Mouse (Mus musculus) T-helper 1 cell (primary cell): Measurements from ENCODE around the gene Zbtb32.

Experiments
- in situ Hi-C: fragments of 300-600 bp; cut with MboI, MseI; formaldehyde crosslinking; loops from one replicate; pipeline ENCODE4 v1.15.1; 2025; ENCODE audit warnings: high pct_unique_total_duplicates

Zbtb32 gene

DNA sequence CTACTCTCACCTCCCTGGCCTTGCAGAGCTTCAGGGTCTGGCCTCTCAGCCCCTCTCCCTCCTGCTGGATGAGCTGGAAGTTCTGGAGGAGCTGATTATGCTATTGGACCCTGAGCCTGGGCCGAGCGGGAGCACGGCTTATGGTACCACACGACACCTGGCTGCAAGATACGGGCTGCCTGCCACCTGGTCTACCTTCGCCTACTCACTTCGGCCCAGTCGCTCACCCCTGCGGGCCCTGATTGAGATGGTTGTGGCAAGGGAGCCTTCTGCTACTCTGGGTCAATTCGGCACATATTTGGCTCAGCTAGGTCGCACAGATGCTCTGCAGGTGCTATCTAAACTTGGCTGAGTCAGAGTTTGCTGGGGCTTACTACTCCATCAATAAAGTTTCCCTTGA lies 31.2 kb downstream of the Zbtb32 start:
- in situ Hi-C loops: no loop called here

DNA sequence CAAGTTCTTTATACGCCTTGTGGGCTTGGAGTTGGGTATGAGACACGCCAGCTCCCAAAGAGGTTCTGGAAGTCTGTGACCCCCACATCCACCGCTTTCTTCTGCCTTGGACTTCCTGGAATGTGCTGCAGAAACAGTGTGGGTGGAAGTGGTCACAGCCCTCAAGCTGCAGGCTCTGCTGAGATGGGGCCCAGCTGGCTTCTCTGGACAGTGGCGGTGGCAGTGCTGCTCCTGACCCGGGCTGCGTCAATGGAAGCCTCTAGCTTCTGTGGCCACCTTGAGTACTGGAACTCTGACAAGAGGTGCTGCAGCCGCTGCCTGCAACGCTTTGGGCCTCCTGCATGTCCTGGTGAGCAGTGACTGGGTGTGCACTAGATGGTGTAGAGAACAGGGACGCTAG lies 32.7 kb downstream of the Zbtb32 start:
- in situ Hi-C loops: no loop called here

DNA sequence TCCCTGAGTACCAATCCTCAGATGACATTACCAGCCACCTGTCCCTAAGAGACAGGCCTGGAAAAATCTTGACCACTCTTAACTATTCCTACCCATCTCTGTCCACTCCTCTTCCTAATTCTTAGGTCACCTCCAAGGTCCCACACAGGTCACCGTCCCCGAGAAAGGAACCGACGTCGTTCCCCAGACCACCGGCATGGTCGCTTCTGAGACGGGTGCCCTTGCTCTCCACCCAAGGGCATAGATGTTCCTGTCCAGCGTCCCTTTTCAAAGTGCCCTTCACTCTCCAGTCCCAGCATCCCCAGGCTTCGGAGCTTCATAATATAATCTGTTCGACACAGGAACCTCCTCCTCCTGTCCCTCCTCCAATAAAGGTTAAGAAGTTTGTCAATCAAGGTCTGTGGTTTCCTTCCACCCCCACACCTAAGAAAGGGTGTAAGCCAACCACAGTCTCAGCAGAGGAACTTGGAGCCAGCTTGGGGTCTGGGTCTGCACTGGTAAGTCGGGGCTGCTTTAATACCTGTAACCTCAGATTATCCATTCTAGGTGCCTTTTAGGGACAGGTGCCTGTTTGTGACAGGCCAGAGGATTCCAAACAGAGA lies 33.6 kb downstream of the Zbtb32 start, which contains the start of gene Igflr1:
Igflr1 (plus strand) TSS at position 458 of the 602 bp plus-strand sequence.
- in situ Hi-C loops: no loop called here

DNA sequence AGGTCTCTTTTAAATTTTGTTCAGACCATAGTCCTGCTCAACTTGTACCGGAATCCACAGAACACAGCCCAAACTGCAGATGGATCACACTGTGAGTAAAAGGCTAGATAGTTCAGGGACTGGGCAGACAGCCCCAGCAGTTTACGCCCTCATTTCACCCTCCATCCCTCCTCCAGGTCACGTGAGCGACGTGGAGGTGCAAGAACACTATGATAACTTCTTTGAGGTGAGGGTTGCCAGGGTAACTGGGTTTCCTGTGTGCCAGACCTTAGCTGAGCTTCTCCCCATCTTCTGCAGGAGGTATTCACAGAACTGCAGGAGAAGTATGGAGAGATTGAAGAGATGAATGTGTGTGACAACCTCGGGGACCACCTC lies 34.8 kb downstream of the Zbtb32 start:
- in situ Hi-C loops: no loop called here

DNA sequence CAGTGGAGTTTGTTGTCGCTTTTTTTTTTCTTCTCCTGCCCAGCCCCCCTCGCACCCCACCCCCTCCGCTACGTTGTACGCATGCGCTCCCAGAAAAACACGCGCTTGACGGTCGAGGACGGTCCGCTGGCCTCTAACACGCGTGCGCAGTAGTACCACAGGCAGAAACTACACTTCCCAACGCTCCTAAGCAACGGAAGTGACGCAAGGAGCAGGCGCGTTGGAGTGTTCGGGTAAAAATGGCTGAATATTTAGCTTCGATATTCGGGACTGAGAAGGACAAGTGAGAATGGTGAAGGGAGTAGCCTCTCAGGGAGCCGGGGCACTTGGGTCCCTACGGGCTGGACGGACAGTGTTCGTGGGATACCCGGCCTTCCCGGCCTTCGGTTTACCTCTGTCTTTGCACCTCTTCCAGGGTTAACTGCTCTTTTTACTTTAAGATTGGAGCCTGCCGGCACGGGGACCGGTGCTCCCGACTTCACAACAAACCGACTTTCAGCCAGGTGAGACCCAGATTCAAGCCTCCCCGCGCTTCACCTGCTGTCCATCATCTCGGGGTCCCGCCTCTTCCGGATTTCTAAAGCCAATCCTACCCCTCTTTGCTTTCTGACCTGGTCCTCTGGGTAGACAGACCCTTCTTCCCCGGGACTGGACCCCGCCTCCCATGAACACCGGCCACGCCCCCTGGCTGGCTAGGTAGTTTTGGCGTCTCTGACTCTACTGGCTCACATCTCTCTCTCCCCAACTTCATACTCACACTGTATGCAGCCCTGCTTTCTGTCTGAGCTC lies 35.4 kb downstream of the Zbtb32 start, which contains the start of the genes U2af1l4, Gm49396 and Psenen:
U2af1l4 (plus strand) TSS at position 185 of the 789 bp plus-strand sequence.
Gm49396 (plus strand) TSS at position 228 of the 789 bp plus-strand sequence.
Psenen (minus strand) TSS at position 511 of the 789 bp plus-strand sequence.
- in situ Hi-C loops: no loop called here

DNA sequence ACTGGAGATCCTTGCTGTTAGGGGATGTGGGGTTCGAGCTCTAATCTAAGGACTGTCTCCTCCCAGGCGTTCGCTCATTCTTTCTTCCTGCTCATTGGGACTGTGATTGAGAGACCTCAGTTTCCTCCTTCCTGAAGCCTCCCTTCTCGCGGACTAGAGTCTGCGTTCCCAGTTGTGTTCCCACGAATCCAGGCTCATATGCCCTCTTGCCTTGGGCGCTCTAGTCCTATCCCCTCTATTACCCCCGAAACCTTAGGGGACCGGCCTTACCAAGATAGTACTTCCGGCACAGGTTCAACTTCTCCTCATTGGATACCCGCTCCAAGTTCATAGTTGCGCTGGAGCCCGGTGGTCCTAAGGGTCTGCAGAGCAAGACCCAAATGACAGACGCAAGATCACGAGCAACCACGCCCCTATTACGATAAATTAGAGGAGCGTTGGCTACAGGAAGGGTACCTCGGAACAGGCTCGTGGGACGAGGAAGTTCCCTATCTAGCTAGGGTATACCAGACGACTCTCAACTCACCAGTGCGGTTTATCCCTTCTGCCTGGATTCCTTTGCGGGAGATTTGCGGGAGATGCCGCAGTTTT lies 36.1 kb downstream of the Zbtb32 start:
- in situ Hi-C loops: no loop called here

DNA sequence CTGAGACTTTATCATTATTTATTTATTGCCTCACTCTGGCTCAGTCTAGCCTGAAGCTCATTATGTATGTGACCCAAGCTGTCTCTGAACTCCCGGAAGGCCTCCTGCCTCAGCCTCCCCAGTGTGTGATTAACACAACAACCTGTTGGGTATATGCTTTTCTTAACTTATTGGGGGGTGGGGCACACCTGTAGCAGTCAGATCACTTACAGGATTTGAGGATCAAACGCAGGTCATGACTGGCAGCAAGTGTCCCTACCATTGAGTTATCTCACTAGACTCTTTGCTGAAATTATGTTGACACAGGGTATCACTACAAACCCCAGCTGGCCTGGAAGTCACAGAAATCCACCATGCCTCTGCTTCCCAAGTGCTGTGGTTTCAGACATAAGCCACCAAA lies 38.4 kb downstream of the Zbtb32 start:
- in situ Hi-C loops: no loop called here

DNA sequence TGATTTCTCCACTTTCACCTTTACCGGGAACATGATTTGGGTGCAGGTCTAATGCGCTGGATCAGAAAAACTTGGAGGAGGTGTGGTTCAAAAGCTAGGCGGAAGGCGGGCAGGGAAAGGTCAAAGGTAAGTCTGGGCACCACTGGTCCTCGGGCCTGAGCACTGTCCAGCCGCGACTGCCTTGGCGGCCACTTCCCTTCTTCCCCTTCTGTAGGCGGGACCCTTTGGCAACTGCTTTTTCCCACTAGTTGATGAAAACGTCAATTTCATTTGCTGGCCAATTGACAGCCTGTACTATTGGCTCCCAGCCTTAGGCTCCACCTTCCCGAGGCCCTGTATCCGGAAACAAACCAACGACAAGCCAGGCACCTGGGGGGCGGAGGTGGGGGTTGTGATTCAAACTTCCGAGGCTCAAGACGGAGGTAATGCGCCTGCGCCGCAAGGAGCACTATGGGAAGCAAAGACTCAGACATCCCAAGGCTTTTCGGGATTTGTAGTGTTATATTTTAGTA lies 39.2 kb downstream of the Zbtb32 start, which contains the start of gene Lin37:
Lin37 (minus strand) TSS at position 396 of the 512 bp plus-strand sequence.
- in situ Hi-C loops: no loop called here

DNA sequence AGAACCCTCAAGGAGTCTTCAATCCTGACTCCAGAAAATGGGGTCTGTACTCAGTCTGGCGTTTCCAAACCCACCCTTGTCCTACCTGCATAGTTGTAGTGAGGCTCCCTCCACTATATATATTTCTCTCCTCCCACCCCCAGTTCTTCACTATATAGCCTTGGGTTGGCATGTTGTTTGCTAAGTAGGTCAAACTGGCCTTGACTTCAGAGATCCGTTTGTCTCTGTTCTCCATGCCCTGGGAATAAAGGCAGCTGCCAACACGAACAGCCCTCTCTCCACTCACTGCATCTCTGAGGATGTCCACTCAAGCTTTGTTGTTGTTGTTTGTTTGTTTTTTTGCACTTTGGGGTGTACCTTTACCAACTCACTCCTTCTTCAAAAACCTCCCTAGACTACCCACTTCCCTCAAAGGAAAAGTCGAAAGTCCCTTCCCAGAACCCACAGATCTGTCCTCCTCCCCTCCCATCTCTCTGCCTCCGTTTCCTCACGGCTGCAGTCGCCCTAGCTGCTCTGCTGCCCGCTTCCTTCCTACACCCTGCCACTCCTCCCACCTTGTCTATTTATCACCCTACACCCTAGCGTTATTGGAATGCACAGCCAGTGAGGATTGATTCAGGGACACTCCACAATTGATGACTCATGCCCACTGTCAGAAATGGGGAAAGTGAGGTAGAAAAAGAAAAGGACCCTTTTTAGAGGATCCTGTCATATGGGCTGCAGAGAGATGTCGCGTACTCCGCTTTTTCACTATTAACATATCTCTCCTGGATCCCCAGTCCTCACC lies 39.9 kb downstream of the Zbtb32 start:
- in situ Hi-C loops: no loop called here

DNA sequence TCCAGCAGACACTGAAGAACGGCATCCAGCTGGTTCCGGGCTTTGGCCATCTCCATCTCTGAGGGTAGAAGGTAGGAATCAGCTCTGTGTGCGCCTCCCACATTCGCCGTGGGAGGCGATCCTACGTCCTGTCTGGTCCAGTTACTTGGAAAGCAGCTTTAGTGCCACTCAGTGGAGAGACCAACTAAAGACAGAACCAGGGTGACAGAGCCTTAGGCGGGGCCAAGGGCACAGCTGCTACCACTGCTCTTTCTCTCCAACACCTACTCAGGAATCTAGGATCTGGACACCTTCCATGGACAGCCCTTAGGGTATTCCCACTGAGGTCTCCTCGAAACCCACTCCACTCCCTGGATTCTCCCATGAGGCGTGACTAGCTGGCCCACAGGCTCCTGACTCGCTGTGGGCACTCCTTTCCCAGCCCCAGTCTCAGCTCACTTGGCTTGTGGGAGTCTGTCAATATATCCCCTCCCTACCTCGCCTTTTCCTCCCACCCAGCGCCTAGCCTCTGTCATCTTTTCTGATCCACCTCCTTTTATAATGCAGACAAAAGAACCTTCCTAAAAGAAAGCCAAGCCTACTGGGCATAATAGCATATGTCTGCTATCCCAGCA lies 40.7 kb downstream of the Zbtb32 start:
- in situ Hi-C loops: no loop called here

DNA sequence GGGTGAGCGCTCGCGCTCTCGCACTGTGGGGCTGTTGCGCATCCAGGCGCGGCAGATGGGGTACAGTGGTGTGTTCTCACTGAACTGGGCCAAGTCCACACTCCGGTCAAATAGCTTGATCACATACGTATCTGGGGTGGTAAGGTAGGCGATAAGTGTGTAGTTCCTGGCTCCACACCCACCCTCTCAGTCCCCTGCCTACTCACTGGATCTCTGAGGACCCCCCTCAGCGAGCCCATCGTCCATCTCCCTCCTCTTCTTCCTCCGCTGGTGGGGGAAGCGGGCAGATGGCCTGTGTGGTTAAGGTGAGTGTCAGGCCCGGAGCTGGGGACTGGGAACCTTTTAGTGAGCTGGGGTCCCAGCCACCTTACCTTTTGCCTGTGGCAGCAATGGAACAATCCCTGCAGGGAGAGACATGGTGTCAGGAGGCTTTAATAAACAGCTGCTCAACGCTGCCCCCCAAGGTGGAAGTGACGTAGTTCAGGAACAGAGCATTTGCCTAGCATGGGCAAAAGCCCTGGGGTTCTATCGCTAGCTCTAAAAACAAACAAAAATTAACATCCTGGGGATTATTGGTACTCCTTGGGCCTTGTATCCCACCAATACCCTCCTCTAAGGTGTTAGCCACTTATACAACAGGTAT lies 41.7 kb downstream of the Zbtb32 start:
- in situ Hi-C loops: no loop called here

DNA sequence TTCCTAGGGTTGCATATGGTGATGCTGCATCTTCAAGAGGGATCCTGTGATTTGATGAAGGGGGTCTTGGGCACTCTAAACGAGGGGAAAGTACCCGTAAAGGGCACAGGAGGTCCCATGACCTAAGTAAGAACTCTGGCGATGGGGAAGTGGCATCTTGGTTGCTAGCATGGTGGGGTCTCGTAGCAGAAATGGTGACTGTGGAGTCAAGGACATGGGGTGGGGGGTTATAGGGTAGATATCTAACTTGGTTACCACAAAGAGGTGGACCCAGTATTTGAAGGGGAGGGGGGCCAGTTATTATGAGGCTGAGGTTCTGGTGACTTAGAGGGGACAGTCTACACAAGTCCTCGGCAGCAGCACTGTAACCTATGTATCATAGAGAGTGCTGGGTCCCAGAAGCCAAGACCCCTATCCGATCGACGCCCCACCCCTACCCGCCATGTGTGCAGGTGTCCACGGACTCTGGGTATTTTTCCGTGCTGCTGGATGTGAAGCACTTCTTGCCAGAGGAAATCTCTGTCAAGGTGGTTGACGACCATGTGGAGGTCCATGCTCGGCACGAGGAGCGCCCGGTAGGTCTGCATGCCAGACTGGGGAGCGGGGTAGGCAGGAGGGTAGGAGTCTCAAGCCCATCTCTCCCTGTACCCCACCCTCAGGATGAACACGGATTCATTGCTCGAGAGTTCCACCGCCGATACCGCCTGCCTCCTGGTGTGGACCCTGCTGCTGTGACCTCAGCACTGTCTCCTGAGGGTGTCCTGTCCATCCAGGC lies 44.7 kb downstream of the Zbtb32 start:
- in situ Hi-C loops: no loop called here

DNA sequence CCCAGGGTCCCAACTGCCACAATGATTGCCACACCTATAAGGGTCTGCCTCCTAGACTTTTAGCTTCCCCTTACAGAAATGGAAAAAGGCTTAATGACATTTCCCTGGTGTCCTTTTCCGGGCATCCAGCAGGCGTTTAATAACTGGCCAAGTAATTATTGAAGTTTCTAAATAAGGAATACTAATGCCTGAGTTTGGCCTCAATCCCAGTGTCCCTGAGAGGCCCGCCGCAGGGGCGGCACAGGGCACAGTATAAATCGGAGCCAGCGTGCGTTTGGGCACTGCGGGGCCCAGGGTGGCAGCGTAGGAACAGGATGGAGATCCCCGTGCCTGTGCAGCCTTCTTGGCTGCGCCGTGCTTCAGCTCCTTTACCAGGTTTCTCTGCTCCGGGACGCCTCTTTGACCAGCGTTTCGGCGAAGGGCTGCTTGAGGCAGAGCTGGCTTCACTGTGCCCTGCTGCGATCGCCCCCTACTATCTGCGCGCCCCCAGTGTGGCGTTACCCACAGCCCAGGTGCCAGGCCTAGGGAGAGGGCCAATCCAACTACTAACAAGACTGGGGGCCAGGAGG lies 45.6 kb downstream of the Zbtb32 start:
- in situ Hi-C loops: no loop called here

DNA sequence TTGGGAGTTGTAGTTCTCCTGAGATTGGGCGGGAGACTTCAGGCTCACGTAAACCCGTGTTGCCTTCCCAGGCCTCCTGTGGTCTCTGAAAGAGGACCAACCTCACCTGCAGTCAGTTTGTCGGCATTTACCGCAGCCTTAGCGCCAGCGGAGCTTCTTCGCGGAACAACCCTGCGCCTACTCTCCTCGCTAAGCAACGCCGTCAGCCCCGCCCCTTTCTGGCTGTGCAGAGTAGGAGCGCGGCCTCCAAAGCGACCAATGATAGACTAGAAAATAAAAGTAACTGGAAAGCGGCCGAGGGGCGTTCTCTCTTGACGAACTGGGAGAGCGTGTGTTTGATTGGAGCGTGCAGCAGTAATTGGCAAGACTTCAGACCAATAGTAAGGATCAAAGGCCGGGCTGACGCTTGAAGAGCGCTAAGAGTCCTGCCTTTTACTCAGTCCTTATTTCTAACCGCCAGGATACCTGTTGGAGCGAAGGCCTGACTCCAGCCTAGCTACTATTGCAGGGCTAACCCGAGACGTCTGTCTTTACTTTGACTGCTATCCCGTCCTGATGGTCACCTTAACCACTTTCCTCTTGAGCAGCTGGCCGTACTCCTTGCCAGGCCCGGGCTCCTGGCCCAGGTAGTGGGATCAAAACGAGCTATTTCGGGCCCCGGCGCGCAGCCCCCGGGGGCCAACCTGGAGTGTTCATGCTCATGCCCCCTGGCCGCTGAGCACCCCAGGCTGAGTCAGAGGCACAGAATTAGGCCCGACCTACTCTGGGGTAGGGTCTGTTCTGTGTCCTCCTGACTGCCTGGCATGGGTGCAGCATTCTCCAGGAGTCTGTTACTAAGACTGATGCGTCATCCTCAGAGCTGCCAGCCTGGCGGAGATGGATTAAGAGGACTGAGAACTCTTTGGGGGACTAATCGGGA lies 46.3 kb downstream of the Zbtb32 start, which contains the start of the genes Hspb6 and Proser3:
Hspb6 (plus strand) TSS at position 77 of the 919 bp plus-strand sequence.
Proser3 (minus strand) TSS at position 198 of the 919 bp plus-strand sequence.
- in situ Hi-C loops: no loop called here

DNA sequence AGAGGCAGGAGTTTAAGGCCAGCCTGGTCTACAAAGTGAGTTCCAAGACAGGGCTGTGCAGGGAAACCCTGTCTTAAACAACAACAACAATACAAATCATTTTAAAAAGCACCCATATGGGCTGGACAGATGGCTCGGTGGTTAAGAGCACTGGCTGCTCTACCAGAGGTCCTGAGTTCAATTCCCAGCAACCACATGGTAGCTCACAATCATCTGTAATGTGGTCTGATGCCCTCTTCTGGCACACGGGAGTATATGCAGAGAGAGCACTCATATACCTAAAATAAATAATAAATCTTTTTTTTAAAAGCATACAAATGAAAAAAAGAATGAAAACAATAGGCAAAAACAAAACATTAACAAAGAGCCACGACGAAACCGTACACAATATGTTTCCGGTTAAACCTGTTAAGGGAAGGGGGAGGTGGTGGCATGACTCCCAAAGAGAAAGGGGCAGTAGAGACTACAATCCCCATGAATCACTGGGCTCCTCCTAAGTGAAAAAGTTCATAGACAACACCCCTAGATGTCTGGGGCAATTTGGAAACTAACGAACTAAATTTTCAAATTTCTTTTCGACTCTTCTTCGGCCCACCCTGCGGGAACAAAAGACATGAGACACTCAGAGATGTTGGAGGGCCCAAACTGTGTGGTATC lies 47.1 kb downstream of the Zbtb32 start:
- in situ Hi-C loops: no loop called here

DNA sequence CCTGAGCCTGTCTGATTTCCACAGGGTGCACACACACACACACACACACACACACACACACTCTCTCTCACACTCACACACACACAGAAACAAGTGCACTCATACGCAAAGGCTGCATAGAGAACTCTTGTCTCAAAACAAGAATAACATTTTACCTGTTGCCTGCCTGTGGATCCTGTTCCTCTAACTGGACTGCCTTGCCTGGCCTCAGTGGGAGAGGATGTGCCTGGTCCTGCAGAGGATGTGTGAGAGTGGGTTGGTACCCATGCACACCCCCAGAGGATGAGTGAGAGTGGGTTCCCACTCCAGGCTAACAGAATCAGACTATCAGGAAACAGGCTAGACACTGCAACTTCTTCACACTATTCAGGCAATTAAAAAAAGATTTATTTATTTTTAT lies 48.1 kb downstream of the Zbtb32 start:
- in situ Hi-C loops: no loop called here

DNA sequence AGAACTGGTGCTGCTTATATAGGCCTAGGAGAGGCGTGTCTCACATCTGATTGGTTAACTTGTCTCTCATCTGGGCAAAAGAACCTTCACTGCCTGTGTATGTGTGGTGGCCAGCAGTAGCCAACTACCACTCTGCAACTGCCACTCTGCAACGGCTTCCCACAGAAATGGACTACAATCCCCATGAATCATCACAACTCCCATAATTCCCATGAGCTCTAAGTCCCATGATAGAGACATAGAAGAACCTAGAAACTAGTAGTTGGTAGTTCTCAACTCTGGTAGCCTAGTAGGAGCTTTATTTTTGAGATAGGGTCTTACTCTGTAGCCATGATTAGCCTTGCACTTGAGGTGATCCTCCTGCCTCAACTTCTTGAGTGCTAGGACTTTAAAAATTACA lies 48.8 kb downstream of the Zbtb32 start:
- in situ Hi-C loops: no loop called here

DNA sequence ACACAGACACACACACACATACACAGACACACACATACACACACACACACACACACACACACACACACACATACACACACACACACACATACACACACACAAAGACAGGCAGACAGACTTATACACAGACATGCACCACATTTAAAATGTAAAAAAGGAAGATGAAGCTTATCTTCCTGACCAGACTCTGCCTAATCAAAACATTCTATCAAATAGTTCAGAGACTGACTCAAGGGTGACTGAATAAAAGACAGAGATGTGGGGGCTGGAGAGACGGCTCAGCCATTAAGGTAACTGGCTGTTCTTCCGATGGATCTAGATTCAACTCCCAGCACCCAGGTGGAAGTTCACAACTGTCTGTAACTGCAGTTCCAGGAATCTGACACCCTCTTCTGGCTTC lies 54.4 kb downstream of the Zbtb32 start:
- in situ Hi-C loops: loop anchor here (5.0 kb wide), 1 partner anchor 1782 kb away; no protein-coding TSS in a partner anchor
